Mouse (Mus musculus): Measurements from ENCODE around the gene Ciz1. TPM values are rescaled to one million over a fixed set of nuclear protein-coding genes. Genes with fewer than 3 reads are reported as not detected.
A peak's percentile ranks its signal among the peaks of the same experiment; 100 is the strongest.

Gene Ciz1
- polyA plus RNA-seq, 1 experiment, result 225 TPM

- no peak for DNase-seq (ENCODE audit: low read depth)
- no peak for TF ChIP-seq CTCF (IDR thresholded peaks at IDR 0.05; ENCODE audit: borderline replicate concordance, extremely low read depth, insufficient read depth, insufficient read length)
- TF ChIP-seq POLR2A (IDR thresholded peaks at IDR 0.05; ENCODE audit: borderline replicate concordance, extremely low read depth, insufficient read depth, insufficient read length, poor library complexity, severe bottlenecking), result no peak
These were observed 30.4 kb upstream of the Ciz1 start for GRCm38 (mm10) chr2:32321591-32322298.

GRCm38 (mm10) chr2:32322754-32323741 lies 29.1 kb upstream of the Ciz1 start:
- no peak for TF ChIP-seq POLR2A (IDR thresholded peaks at IDR 0.05; ENCODE audit: borderline replicate concordance, extremely low read depth, insufficient read depth, insufficient read length, poor library complexity, severe bottlenecking)
- TF ChIP-seq CTCF (IDR thresholded peaks at IDR 0.05; ENCODE audit: borderline replicate concordance, extremely low read depth, insufficient read depth, insufficient read length), result no peak
- peak; percentile 94 for DNase-seq (ENCODE audit: low read depth)

- DNase-seq (ENCODE audit: low read depth), result no peak
- TF ChIP-seq CTCF (IDR thresholded peaks at IDR 0.05; ENCODE audit: borderline replicate concordance, extremely low read depth, insufficient read depth, insufficient read length) (peak; percentile 7; the same call in 1 of the 2 replicates), POLR2A (IDR thresholded peaks at IDR 0.05; ENCODE audit: borderline replicate concordance, extremely low read depth, insufficient read depth, insufficient read length, poor library complexity, severe bottlenecking) (no peak)
These were observed 27.8 kb upstream of the Ciz1 start for GRCm38 (mm10) chr2:32324322-32324721.

- DNase-seq (ENCODE audit: low read depth), result no peak
- TF ChIP-seq CTCF (IDR thresholded peaks at IDR 0.05; ENCODE audit: borderline replicate concordance, extremely low read depth, insufficient read depth, insufficient read length) (no peak), POLR2A (IDR thresholded peaks at IDR 0.05; ENCODE audit: borderline replicate concordance, extremely low read depth, insufficient read depth, insufficient read length, poor library complexity, severe bottlenecking) (no peak)
These were observed 26.8 kb upstream of the Ciz1 start for GRCm38 (mm10) chr2:32325342-32325741.

GRCm38 (mm10) chr2:32327200-32327599 lies 24.9 kb upstream of the Ciz1 start:
- TF ChIP-seq POLR2A (IDR thresholded peaks at IDR 0.05; ENCODE audit: borderline replicate concordance, extremely low read depth, insufficient read depth, insufficient read length, poor library complexity, severe bottlenecking), result no peak
- no peak for TF ChIP-seq CTCF (IDR thresholded peaks at IDR 0.05; ENCODE audit: borderline replicate concordance, extremely low read depth, insufficient read depth, insufficient read length)
- peak; percentile 26 for DNase-seq (ENCODE audit: low read depth)

GRCm38 (mm10) chr2:32328911-32329460 lies 23.1 kb upstream of the Ciz1 start:
- no peak for DNase-seq (ENCODE audit: low read depth)
- TF ChIP-seq CTCF (IDR thresholded peaks at IDR 0.05; ENCODE audit: borderline replicate concordance, extremely low read depth, insufficient read depth, insufficient read length), result no peak
- TF ChIP-seq POLR2A (IDR thresholded peaks at IDR 0.05; ENCODE audit: borderline replicate concordance, extremely low read depth, insufficient read depth, insufficient read length, poor library complexity, severe bottlenecking), result no peak

DNA sequence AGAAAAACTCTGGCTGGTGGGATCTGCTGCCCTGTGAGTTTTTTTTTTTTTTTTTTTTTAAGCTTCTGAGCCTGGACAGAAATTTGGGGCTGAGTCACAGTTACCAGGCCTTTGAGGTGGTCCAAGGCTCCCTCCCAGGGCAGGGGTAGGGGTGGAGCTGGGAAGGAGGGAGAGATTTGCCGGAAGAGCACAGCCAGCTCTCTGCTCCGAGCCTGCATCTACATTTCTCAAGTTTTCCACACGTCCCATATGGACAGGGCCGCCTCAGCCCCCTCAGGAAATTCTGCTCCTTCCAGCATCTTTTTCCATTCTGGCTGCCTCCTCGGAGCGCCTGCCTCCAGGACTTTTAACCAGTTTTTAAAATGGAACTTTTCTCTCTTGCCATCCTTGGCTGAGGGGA lies 22.6 kb upstream of the Ciz1 start:
- TF ChIP-seq CTCF (IDR thresholded peaks at IDR 0.05; ENCODE audit: borderline replicate concordance, extremely low read depth, insufficient read depth, insufficient read length) (no peak), POLR2A (IDR thresholded peaks at IDR 0.05; ENCODE audit: borderline replicate concordance, extremely low read depth, insufficient read depth, insufficient read length, poor library complexity, severe bottlenecking) (no peak)
- DNase-seq (ENCODE audit: low read depth), result no peak

- DNase-seq (ENCODE audit: low read depth), result no peak
- TF ChIP-seq CTCF (IDR thresholded peaks at IDR 0.05; ENCODE audit: borderline replicate concordance, extremely low read depth, insufficient read depth, insufficient read length), result no peak
- TF ChIP-seq POLR2A (IDR thresholded peaks at IDR 0.05; ENCODE audit: borderline replicate concordance, extremely low read depth, insufficient read depth, insufficient read length, poor library complexity, severe bottlenecking), result no peak
These were observed 20.0 kb upstream of the Ciz1 start for GRCm38 (mm10) chr2:32332159-32332558.

DNA sequence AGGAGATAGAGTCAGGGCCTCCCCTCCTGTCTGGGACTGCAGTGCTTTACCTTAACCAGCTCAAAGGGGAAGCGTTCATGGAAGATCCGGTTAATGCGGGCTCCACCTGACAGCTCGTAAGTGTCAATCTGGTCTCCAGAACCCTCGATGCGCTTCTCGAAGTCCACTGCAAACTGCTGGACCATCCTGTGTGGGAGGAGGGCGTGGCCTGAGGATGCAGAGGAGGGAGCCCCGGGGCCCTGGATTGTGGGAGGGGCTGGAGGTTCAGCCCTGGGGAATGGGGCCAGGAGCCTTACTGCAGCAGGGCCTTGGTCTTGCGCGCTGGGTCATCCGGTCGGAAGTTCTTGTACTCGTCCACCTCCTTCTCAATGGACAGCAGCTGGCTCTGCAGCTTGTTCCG lies 16.2 kb upstream of the Ciz1 start:
- no peak for DNase-seq (ENCODE audit: low read depth)
- TF ChIP-seq POLR2A (IDR thresholded peaks at IDR 0.05; ENCODE audit: borderline replicate concordance, extremely low read depth, insufficient read depth, insufficient read length, poor library complexity, severe bottlenecking), result no peak

DNA sequence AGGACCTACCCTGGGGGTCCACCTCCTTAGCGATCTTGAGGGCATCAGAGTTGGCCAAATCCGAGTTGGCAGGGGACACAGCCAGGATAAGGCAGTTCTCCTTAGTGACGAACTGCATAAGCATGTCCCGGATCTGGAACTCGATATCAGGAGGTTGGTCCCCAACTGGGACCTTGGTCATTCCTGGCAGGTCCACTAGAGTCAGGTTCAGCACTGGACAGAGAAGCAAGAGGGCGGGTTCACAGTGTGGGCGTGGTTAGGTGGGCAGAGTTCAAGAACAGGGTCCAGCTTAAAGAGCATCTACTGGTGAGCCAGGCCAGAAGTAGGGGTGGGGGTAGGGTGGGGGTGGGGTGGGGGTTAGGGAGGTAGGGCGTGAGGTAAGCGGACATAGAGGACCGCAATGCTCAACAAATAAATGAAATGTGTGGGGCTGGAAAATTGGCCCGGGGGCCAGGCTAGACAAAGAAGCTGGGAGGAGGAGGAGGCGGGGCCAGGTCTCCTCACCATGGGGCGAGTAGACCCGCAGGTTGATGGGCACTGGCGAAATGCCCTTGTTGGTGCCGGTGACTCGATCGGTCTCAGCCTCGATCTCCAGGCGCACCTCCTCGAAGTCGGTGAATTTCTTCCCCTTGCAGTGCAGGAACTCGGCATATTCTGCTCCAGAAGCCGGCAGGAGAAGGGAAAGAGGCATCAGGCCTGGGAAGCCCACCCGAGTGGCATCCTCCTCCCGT lies 12.1 kb upstream of the Ciz1 start:
- TF ChIP-seq POLR2A (IDR thresholded peaks at IDR 0.05; ENCODE audit: borderline replicate concordance, extremely low read depth, insufficient read depth, insufficient read length, poor library complexity, severe bottlenecking) (no peak), CTCF (IDR thresholded peaks at IDR 0.05; ENCODE audit: borderline replicate concordance, extremely low read depth, insufficient read depth, insufficient read length) (no peak)
- DNase-seq (ENCODE audit: low read depth), result no peak

Measured in brain, embryonic 14.5 days (tissue).